Mouse (Mus musculus): Measurements from ENCODE around the gene Lamb3. TPM values are rescaled to one million over a fixed set of nuclear protein-coding genes. Genes with fewer than 3 reads are reported as not detected.

Lamb3 gene
- polyA plus RNA-seq, 1 experiment from 2014 or later = 43.9 TPM

GRCm38 (mm10) chr1:193326456-193327145 lies 119.1 kb downstream of the Lamb3 start:
- Histone ChIP-seq H3K27me3 (no peaks in the 10 kb centered on the region), H3K4me1 (no peaks in the 10 kb centered on the region), H3K4me3 (no peak overlapping the region), H3K9ac (no peak overlapping the region), H3K27ac (no peak overlapping the region), H3K36me3 (no peaks in the 10 kb centered on the region), H3K4me2 (no peak overlapping the region), H3K9me3 (no peaks in the 10 kb centered on the region)
- no peak for ATAC-seq (ENCODE audit: borderline replicate concordance, extremely low read depth, low FRiP score, low TSS enrichment)
- 58% methylated on average over 7 of the region's 7 CpGs for WGBS

DNA sequence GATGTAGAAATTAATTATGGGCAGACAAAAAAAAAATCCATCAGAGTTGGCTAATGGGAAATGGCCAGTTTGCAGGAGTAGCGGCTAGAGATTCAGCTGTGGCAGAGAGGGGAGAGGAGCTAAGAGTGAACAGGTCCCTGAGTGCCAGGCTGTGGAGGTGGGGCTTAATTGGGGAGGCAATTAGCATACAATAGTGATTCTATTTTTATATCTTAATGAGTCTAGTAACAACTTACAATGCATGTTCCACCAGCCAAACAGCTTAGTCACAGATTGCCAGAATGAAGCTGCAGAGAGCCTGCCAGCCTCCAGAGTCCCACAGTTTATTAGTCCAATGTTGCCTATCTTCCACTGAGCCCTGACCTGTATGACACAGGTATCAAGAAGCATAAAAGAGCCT lies 119.7 kb downstream of the Lamb3 start:
- Histone ChIP-seq H3K4me3 (no peak overlapping the region), H3K36me3 (no peaks in the 10 kb centered on the region), H3K27me3 (no peaks in the 10 kb centered on the region), H3K4me1 (no peaks in the 10 kb centered on the region), H3K9ac (no peak overlapping the region), H3K4me2 (no peak overlapping the region), H3K9me3 (no peaks in the 10 kb centered on the region), H3K27ac (no peak overlapping the region)
- 67% methylated on average over 1 of the region's 1 CpGs for WGBS
- no peak for ATAC-seq (ENCODE audit: borderline replicate concordance, extremely low read depth, low FRiP score, low TSS enrichment)

DNA sequence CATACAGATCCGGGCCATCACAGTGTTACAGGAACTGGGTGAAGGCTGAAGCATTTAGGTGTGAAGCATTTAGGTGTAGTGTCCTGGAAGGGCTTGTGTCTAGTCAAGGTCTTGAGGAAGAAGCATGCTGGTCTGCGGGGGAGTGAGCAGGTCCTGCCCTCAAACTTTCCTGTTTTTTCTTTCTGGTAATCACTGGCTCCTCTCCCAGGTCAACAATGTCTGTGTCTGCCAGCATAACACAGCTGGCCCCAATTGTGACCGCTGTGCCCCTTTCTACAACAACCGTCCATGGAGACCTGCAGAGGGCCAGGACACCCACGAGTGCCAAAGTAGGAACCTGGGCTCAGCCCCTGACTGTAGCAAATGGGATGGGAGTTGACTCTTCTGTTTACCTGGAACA lies 120.2 kb downstream of the Lamb3 start:
- H3K9ac ChIP-seq = no peak overlapping the region
- H3K9me3 ChIP-seq = no peaks in the 10 kb centered on the region
- H3K4me1 ChIP-seq = no peaks in the 10 kb centered on the region
- ATAC-seq (ENCODE audit: borderline replicate concordance, extremely low read depth, low FRiP score, low TSS enrichment) = no peak
- no peak overlapping the region for H3K27ac ChIP-seq
- H3K27me3 ChIP-seq = no peaks in the 10 kb centered on the region
- H3K4me2 ChIP-seq = no peak overlapping the region
- WGBS = 66% methylated on average over 5 of the region's 5 CpGs
- H3K36me3 ChIP-seq = no peaks in the 10 kb centered on the region
- no peak overlapping the region for H3K4me3 ChIP-seq

DNA sequence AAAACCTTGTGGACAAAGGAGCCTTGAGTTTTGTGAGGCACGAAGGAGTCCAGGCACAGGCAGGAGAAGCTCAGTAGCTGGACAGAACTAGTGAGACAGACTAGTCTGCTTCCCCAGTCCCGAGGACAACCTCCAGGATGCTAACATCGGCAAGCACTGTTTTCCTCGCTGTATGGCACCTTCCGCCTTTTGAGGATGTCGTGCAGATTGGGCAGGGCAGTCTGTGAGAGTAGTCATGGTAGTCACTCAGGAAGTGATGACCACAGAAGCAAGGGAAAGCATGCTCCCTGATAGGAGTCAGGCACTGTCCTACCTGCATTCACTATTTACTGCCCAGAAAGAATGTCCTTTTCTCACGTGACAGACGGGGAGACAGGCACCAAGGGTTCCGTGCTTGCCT lies 122.1 kb downstream of the Lamb3 start:
- no peaks in the 10 kb centered on the region for H3K36me3 ChIP-seq
- no peaks in the 10 kb centered on the region for H3K9me3 ChIP-seq
- no peak for ATAC-seq (ENCODE audit: borderline replicate concordance, extremely low read depth, low FRiP score, low TSS enrichment)
- no peak overlapping the region for H3K9ac ChIP-seq
- H3K4me3 ChIP-seq = no peak overlapping the region
- no peak overlapping the region for H3K4me2 ChIP-seq
- H3K27ac ChIP-seq = no peak overlapping the region
- H3K4me1 ChIP-seq = no peaks in the 10 kb centered on the region
- 72% methylated on average over 9 of the region's 9 CpGs for WGBS
- no peaks in the 10 kb centered on the region for H3K27me3 ChIP-seq

DNA sequence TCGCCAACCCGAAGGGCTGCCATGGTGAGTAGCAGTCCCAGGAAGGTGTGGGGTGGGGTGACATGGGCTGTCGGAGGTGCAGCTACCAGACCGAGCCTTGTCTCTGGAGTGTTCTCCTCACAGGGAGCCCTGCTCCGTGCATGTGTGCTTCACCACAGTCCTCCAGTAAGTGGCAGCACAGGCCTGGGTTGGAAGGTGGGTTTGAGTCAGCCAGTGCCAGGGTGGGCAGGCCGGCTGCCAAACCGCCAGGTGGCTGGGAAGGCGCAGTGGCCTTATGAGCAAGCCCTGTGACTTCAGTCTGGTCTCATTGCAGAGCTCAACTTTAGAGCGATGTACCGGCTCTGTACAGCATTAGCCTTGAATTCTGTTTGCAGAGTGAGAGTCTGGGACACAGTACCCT lies 122.7 kb downstream of the Lamb3 start:
- Histone ChIP-seq H3K4me2 (no peak overlapping the region), H3K27me3 (no peaks in the 10 kb centered on the region), H3K4me1 (no peaks in the 10 kb centered on the region), H3K9ac (no peak overlapping the region), H3K9me3 (no peaks in the 10 kb centered on the region), H3K27ac (no peak overlapping the region), H3K36me3 (no peaks in the 10 kb centered on the region), H3K4me3 (no peak overlapping the region)
- ATAC-seq (ENCODE audit: borderline replicate concordance, extremely low read depth, low FRiP score, low TSS enrichment) = peak; percentile 66; the same call in 1 of the 2 replicates
- 40% methylated on average over 10 of the region's 10 CpGs for WGBS

DNA sequence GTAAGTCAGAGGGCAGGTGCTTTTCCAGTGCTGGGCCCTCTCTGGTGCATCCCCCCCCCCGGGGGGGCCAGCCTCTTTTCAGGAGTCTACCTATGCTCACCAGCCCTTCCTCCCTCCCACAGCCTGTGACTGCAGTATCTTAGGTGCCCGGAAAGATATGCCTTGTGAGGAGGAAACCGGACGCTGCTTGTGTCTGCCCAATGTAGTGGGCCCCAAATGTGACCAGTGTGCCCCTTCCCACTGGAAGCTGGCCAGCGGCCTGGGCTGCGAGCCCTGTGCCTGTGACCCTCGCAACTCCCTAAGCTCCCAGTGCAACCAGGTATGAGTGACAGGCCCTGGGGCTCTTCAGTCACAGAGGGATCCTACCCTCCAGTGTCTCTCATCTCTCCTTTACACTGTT lies 123.1 kb downstream of the Lamb3 start:
- WGBS = 72% methylated on average over 7 of the region's 7 CpGs
- no peaks in the 10 kb centered on the region for H3K27me3 ChIP-seq
- no peak overlapping the region for H3K27ac ChIP-seq
- H3K4me2 ChIP-seq = no peak overlapping the region
- no peaks in the 10 kb centered on the region for H3K4me1 ChIP-seq
- no peak overlapping the region for H3K9ac ChIP-seq
- H3K9me3 ChIP-seq = no peaks in the 10 kb centered on the region
- no peaks in the 10 kb centered on the region for H3K36me3 ChIP-seq
- ATAC-seq (ENCODE audit: borderline replicate concordance, extremely low read depth, low FRiP score, low TSS enrichment) = no peak
- no peak overlapping the region for H3K4me3 ChIP-seq

GRCm38 (mm10) chr1:193332018-193332417 lies 124.5 kb downstream of the Lamb3 start:
- Histone ChIP-seq H3K4me3 (no peak overlapping the region), H3K4me2 (no peak overlapping the region), H3K9ac (no peak overlapping the region), H3K27me3 (no peaks in the 10 kb centered on the region), H3K27ac (no peak overlapping the region), H3K4me1 (no peaks in the 10 kb centered on the region), H3K9me3 (no peaks in the 10 kb centered on the region), H3K36me3 (no peaks in the 10 kb centered on the region)
- 84% methylated on average over 13 of the region's 13 CpGs for WGBS
- ATAC-seq (ENCODE audit: borderline replicate concordance, extremely low read depth, low FRiP score, low TSS enrichment) = no peak

- Histone ChIP-seq H3K9ac (no peak overlapping the region), H3K27ac (no peak overlapping the region), H3K4me1 (no peaks in the 10 kb centered on the region), H3K4me2 (no peak overlapping the region), H3K9me3 (no peaks in the 10 kb centered on the region), H3K27me3 (no peaks in the 10 kb centered on the region), H3K36me3 (no peaks in the 10 kb centered on the region), H3K4me3 (no peak overlapping the region)
- no peak for ATAC-seq (ENCODE audit: borderline replicate concordance, extremely low read depth, low FRiP score, low TSS enrichment)
- WGBS = 97% methylated on average over 1 of the region's 1 CpGs
Measured at GRCm38 (mm10) chr1:193332671-193333070, 125.2 kb downstream of the Lamb3 start.

- H3K4me1 ChIP-seq = no peaks in the 10 kb centered on the region
- H3K4me2 ChIP-seq = no peak overlapping the region
- H3K27ac ChIP-seq = no peak overlapping the region
- H3K27me3 ChIP-seq = no peaks in the 10 kb centered on the region
- H3K36me3 ChIP-seq = no peaks in the 10 kb centered on the region
- ATAC-seq (ENCODE audit: borderline replicate concordance, extremely low read depth, low FRiP score, low TSS enrichment) = no peak
- 75% methylated on average over 3 of the region's 3 CpGs for WGBS
- H3K4me3 ChIP-seq = no peak overlapping the region
- no peak overlapping the region for H3K9ac ChIP-seq
- H3K9me3 ChIP-seq = no peaks in the 10 kb centered on the region
Measured at GRCm38 (mm10) chr1:193333776-193334175, 126.3 kb downstream of the Lamb3 start.

- WGBS = 64% methylated on average over 6 of the region's 6 CpGs
Measured at GRCm38 (mm10) chr1:193334546-193334945, 127.0 kb downstream of the Lamb3 start.

GRCm38 (mm10) chr1:193336122-193337017 lies 128.9 kb downstream of the Lamb3 start:
- no peak overlapping the region for H3K27ac ChIP-seq
- no peaks in the 10 kb centered on the region for H3K4me1 ChIP-seq
- ATAC-seq (ENCODE audit: borderline replicate concordance, extremely low read depth, low FRiP score, low TSS enrichment) = no peak
- no peak overlapping the region for H3K9ac ChIP-seq
- no peaks in the 10 kb centered on the region for H3K36me3 ChIP-seq
- H3K4me2 ChIP-seq = no peak overlapping the region
- 71% methylated on average over 7 of the region's 7 CpGs for WGBS
- no peaks in the 10 kb centered on the region for H3K27me3 ChIP-seq
- no peaks in the 10 kb centered on the region for H3K9me3 ChIP-seq
- no peak overlapping the region for H3K4me3 ChIP-seq

More at GRCm38 (mm10) chr1:193334546-193334945, 127.0 kb downstream of the Lamb3 start:
- no peaks in the 10 kb centered on the region for H3K9me3 ChIP-seq
- H3K27me3 ChIP-seq = no peaks in the 10 kb centered on the region
- no peaks in the 10 kb centered on the region for H3K36me3 ChIP-seq
- H3K4me2 ChIP-seq = no peak overlapping the region
- no peak overlapping the region for H3K4me3 ChIP-seq
- no peaks in the 10 kb centered on the region for H3K4me1 ChIP-seq
- ATAC-seq (ENCODE audit: borderline replicate concordance, extremely low read depth, low FRiP score, low TSS enrichment) = no peak
- H3K9ac ChIP-seq = no peak overlapping the region
- no peak overlapping the region for H3K27ac ChIP-seq

- H3K9ac ChIP-seq = no peak overlapping the region
Measured at GRCm38 (mm10) chr1:193337018-193337321, 129.5 kb downstream of the Lamb3 start.

More at GRCm38 (mm10) chr1:193337018-193337321, 129.5 kb downstream of the Lamb3 start:
- Histone ChIP-seq H3K4me2 (no peak overlapping the region), H3K4me1 (no peaks in the 10 kb centered on the region), H3K4me3 (no peak overlapping the region), H3K27me3 (no peaks in the 10 kb centered on the region), H3K27ac (no peak overlapping the region), H3K9me3 (no peaks in the 10 kb centered on the region), H3K36me3 (no peaks in the 10 kb centered on the region)
- 83% methylated on average over 9 of the region's 9 CpGs for WGBS
- ATAC-seq (ENCODE audit: borderline replicate concordance, extremely low read depth, low FRiP score, low TSS enrichment) = no peak

All from lung, embryonic 15.5 days (tissue).